Mouse (Mus musculus) liver, embryonic 16.5 days (tissue): Measurements from ENCODE around the gene Dtnb. TPM values are rescaled to one million over a fixed set of nuclear protein-coding genes. Genes with fewer than 3 reads are reported as not detected.

Experiments used
- ATAC-seq: fragments of 200-750 bp; cut with Nextera tagmentation; 2 replicates; pipeline ENCODE4 v1.8.0; 2017; ENCODE audit warnings: low read depth, mild to moderate bottlenecking, moderate number of reproducible peaks, moderate library complexity
- H3K27ac ChIP-seq: fragments of 300-500 bp; sonication (generic); 2 replicates; pipeline ENCODE4 v1.5.1; 2014; ENCODE audit warnings: mild to moderate bottlenecking, low read length
- H3K27me3 ChIP-seq: fragments of 300-500 bp; sonication (generic); 2 replicates; pipeline ENCODE4 v1.6.1; 2014; ENCODE audit warnings: low read depth, low read length, mixed read lengths; ENCODE audit not compliant: control insufficient read depth, insufficient read depth
- H3K36me3 ChIP-seq: fragments of 300-500 bp; sonication (generic); 2 replicates; pipeline ENCODE4 v1.6.1; 2014; ENCODE audit warnings: mild to moderate bottlenecking; ENCODE audit not compliant: control insufficient read depth, insufficient read depth
- H3K4me1 ChIP-seq: fragments of 300-500 bp; sonication (generic); 2 replicates; pipeline ENCODE4 v1.6.1; 2014; ENCODE audit warnings: low read depth, low read length, mixed read lengths; ENCODE audit not compliant: control insufficient read depth
- H3K4me2 ChIP-seq: fragments of 300-500 bp; sonication (generic); 2 replicates; pipeline ENCODE4 v1.6.1; 2014; ENCODE audit warnings: low read depth, low read length, mixed read lengths
- H3K4me3 ChIP-seq: fragments of 300-500 bp; sonication (generic); 2 replicates; pipeline ENCODE4 v1.5.1; 2014; ENCODE audit warnings: low read depth, mild to moderate bottlenecking, low read length
- H3K9ac ChIP-seq: fragments of 300-500 bp; sonication (generic); 2 replicates; pipeline ENCODE4 v1.6.1; 2014; ENCODE audit warnings: low read depth, low read length
- H3K9me3 ChIP-seq: fragments of 300-500 bp; sonication (generic); replicated peaks from 2 replicates; pipeline ENCODE4 v1.6.1; 2016; ENCODE audit warnings: low read length; ENCODE audit not compliant: control insufficient read depth
- WGBS: fragments of 180-500 bp; shearing (Covaris S2); extraction: QIAGEN DNeasy Blood & Tissue Kit; methylation state at CpG from one replicate; pipeline ENCODE4 v1.1.7; 2014; ENCODE audit not compliant: insufficient replicate concordance; 5-methylcytosine and 5-hydroxymethylcytosine counted together
- polyA plus RNA-seq: library from polyadenylated mRNA; unstranded; fragments of >200 nt; fragmentation: Nextera tagmentation; extraction: Ambion mirVana; gene quantifications from 2 replicates; pipeline ENCODE4 v1.2.1, GENCODE M21; 2015

The Dtnb gene
- polyA plus RNA-seq, 1 experiment from 2014 or later: 19.7 TPM

GRCm38 (mm10) chr12:3760876-3761590 is 188.9 kb downstream of the Dtnb start:
- Histone ChIP-seq H3K36me3 (no peaks in the 10 kb centered on the region), H3K9me3 (no peaks in the 10 kb centered on the region), H3K4me2 (no peak overlapping the region), H3K9ac (no peak overlapping the region), H3K27me3 (no peaks in the 10 kb centered on the region), H3K4me1 (no peaks in the 10 kb centered on the region), H3K27ac (no peak overlapping the region), H3K4me3 (no peak overlapping the region)
- no peak for ATAC-seq
- WGBS: 80% methylated on average over 4 of the region's 4 CpGs

- no peaks in the 10 kb centered on the region for H3K4me1 ChIP-seq
- no peaks in the 10 kb centered on the region for H3K36me3 ChIP-seq
- ATAC-seq: no peak
- no peak overlapping the region for H3K27ac ChIP-seq
- no peak overlapping the region for H3K4me2 ChIP-seq
- no peaks in the 10 kb centered on the region for H3K9me3 ChIP-seq
- no peak overlapping the region for H3K4me3 ChIP-seq
- no peak overlapping the region for H3K9ac ChIP-seq
- no peaks in the 10 kb centered on the region for H3K27me3 ChIP-seq
- 71% methylated on average over 6 of the region's 6 CpGs for WGBS
Observed at GRCm38 (mm10) chr12:3761591-3762295, 189.6 kb downstream of the Dtnb start.

DNA sequence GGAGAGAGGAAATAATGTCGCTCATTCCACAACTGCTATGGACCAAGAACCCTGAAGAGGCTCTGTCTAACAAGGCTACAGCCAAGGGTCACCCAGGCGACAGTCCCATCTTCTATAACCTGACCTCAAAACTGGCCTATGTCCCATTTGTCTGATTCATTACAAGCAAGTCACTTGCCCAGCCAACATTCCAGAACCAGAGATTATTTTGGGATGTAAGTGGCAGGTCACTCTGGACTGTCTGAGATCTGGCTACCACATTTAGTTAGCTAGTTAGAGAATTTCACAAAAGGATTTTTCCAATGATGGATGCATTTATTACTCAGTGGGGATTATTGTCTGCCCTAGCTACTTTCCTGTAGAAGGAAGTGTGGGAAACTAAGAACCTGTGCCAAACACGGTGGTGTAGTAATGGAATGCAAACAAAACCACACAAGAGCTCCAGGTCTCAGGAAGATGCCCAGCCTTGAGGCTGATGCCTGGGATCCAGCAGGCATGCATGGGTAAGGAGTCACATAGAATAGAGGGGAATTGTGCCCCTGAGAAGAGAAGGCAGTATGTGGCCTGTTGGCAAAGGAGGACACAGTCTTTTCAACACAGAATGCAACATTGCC is 192.1 kb downstream of the Dtnb start:
- H3K27ac ChIP-seq: no peak overlapping the region
- H3K27me3 ChIP-seq: no peaks in the 10 kb centered on the region
- no peak overlapping the region for H3K9ac ChIP-seq

DNA sequence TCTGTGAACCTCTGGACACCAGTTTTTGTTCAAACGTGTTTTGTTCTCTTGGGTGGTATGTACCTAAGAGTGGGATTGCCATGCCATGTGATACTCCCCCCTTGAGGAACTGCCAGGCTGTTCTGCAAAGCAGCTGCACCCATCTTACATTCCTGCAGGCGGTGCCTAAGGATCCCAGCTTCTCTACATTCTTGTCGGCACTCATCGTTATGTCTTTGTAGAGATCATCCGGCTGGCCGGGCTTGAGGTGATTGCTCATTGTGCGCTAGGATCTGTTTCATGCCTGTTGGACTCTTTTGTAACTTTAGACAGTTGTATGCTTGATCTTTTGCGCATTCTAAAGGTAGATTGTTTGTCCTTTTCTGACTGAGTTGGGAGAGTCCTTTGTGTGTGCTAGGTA is 195.2 kb downstream of the Dtnb start:
- Histone ChIP-seq H3K27me3 (no peaks in the 10 kb centered on the region), H3K9me3 (no peaks in the 10 kb centered on the region), H3K4me1 (no peaks in the 10 kb centered on the region), H3K4me2 (no peak overlapping the region), H3K9ac (no peak overlapping the region), H3K4me3 (no peak overlapping the region), H3K27ac (no peak overlapping the region), H3K36me3 (no peaks in the 10 kb centered on the region)
- no peak for ATAC-seq
- 77% methylated on average over 8 of the region's 8 CpGs for WGBS

More for the DNA sequence above, 192.1 kb downstream of the Dtnb start:
- Histone ChIP-seq H3K4me2 (no peak overlapping the region), H3K9me3 (no peaks in the 10 kb centered on the region), H3K36me3 (no peaks in the 10 kb centered on the region), H3K4me1 (no peaks in the 10 kb centered on the region), H3K4me3 (no peak overlapping the region)
- WGBS: 55% methylated on average over 3 of the region's 3 CpGs
- ATAC-seq: no peak

- Histone ChIP-seq H3K27me3 (no peaks in the 10 kb centered on the region), H3K4me2 (no peak overlapping the region), H3K27ac (no peak overlapping the region), H3K4me3 (no peak overlapping the region), H3K9me3 (no peaks in the 10 kb centered on the region), H3K36me3 (no peaks in the 10 kb centered on the region), H3K4me1 (no peaks in the 10 kb centered on the region), H3K9ac (no peak overlapping the region)
- no peak for ATAC-seq
- 82% methylated on average over 4 of the region's 4 CpGs for WGBS
Observed at GRCm38 (mm10) chr12:3768391-3768790, 196.2 kb downstream of the Dtnb start.

GRCm38 (mm10) chr12:3770546-3770945 is 198.4 kb downstream of the Dtnb start:
- no peaks in the 10 kb centered on the region for H3K36me3 ChIP-seq
- no peak for ATAC-seq
- H3K27me3 ChIP-seq: no peaks in the 10 kb centered on the region
- no peak overlapping the region for H3K9ac ChIP-seq
- no peaks in the 10 kb centered on the region for H3K9me3 ChIP-seq
- WGBS: 60% methylated on average over 2 of the region's 2 CpGs
- no peak overlapping the region for H3K27ac ChIP-seq
- H3K4me1 ChIP-seq: no peaks in the 10 kb centered on the region
- no peak overlapping the region for H3K4me2 ChIP-seq
- H3K4me3 ChIP-seq: no peak overlapping the region

DNA sequence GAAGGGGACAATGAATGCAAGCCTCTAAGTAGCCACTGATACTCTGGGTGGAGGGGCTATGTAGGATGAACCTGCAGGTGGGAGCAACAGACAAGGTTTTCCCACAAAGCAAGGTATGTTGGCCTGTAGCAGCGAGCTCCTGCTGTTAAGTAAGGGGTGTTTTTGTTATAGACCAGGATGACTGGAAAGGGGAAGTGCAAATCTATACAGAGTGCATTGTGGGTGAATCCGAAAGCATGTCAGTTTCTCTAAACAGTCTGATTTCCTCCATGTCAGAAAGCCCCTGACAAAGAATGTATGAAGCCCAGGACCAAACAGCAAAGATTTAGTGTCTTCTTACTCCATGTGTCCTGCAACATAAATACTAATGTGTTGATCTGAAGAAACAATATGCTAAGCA is 198.9 kb downstream of the Dtnb start:
- no peak overlapping the region for H3K4me2 ChIP-seq
- H3K36me3 ChIP-seq: no peaks in the 10 kb centered on the region
- no peak for ATAC-seq
- WGBS: 37% methylated on average over 2 of the region's 2 CpGs
- H3K4me3 ChIP-seq: no peak overlapping the region
- H3K9ac ChIP-seq: no peak overlapping the region
- no peaks in the 10 kb centered on the region for H3K27me3 ChIP-seq
- no peaks in the 10 kb centered on the region for H3K4me1 ChIP-seq
- H3K9me3 ChIP-seq: no peaks in the 10 kb centered on the region
- no peak overlapping the region for H3K27ac ChIP-seq

DNA sequence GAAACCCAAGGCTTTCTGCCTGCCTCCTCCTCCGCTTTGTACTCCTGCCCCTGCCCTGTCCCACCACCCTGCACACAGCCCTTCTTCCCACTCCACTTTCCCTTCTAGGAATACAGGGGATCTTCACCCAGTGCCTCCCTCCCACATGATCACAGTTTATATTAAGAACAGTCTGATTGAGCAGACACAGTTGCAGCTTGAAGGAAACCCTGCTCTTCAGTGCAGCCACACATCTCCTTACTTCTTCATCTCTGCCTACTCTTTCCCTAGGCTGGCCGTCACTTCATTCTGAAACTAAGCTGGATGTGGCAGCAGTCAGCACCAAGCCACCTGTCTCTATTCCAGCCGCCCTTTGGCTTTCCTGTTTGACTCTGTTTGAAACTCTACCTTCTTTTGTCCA is 201.5 kb downstream of the Dtnb start:
- WGBS: 63% methylated on average over 3 of the region's 3 CpGs
- Histone ChIP-seq H3K9me3 (no peaks in the 10 kb centered on the region), H3K27ac (no peak overlapping the region), H3K9ac (no peak overlapping the region), H3K4me1 (peaks cover 7% of the 10 kb centered on the region; the same call in 1 of the 2 replicates), H3K4me2 (no peak overlapping the region), H3K36me3 (no peaks in the 10 kb centered on the region), H3K27me3 (no peaks in the 10 kb centered on the region), H3K4me3 (no peak overlapping the region)
- no peak for ATAC-seq

DNA sequence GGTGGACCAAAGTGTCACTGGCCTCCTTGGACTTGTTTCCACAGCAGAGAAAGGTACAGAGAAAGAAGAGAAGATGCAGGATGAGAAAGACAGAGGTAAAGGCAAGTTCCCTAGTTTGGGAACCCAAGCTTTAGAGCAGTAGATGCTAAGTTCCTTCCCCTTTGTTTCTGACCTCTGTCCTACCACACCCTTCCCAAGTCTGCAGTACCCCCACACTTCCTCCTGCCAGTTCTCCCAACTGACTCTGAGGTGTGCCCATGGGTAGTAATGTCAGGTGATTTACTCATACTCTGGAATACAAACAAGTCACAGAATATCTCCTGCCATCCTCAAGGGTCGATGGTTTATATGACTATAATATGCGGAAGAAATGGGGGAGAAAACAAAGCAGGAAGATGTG is 203.8 kb downstream of the Dtnb start:
- 70% methylated on average over 2 of the region's 2 CpGs for WGBS
- Histone ChIP-seq H3K9ac (no peak overlapping the region), H3K4me1 (peaks cover 22% of the 10 kb centered on the region), H3K27me3 (no peaks in the 10 kb centered on the region), H3K4me2 (no peak overlapping the region), H3K27ac (no peak overlapping the region), H3K9me3 (no peaks in the 10 kb centered on the region), H3K4me3 (no peak overlapping the region), H3K36me3 (no peaks in the 10 kb centered on the region)
- ATAC-seq: no peak
